Mouse (Mus musculus) ES-Bruce4 (cell line): ENCODE results near the gene Gdf1. TPM values are rescaled to one million over a fixed set of nuclear protein-coding genes. Genes with fewer than 3 reads are reported as not detected.

Experiments
- H3K27ac ChIP-seq: 2 replicates; pipeline ENCODE4 v1.5.1; 2012; ENCODE audit warnings: low read length, inconsistent platforms; ENCODE audit not compliant: insufficient read depth
- H3K27me3 ChIP-seq: 2 replicates; pipeline ENCODE4 v1.6.1; 2012; ENCODE audit warnings: mild to moderate bottlenecking, low read length, inconsistent platforms; ENCODE audit not compliant: control insufficient read depth, poor library complexity, insufficient read depth, severe bottlenecking
- H3K36me3 ChIP-seq: 2 replicates; pipeline ENCODE4 v1.6.1; 2012; ENCODE audit warnings: inconsistent platforms, mild to moderate bottlenecking, low read length, moderate library complexity; ENCODE audit not compliant: control insufficient read depth, poor library complexity, insufficient read depth, severe bottlenecking
- H3K4me1 ChIP-seq: one replicate; pipeline ENCODE4 v1.8.1; 2011; ENCODE audit warnings: low read length; ENCODE audit not compliant: control insufficient read depth, insufficient read depth
- H3K4me3 ChIP-seq: 2 replicates; pipeline ENCODE4 v1.5.1; 2011; ENCODE audit warnings: low read depth, mild to moderate bottlenecking, low read length
- H3K9ac ChIP-seq: 2 replicates; pipeline ENCODE4 v1.6.1; 2012; ENCODE audit warnings: low read depth, mild to moderate bottlenecking, inconsistent platforms; ENCODE audit not compliant: poor library complexity, severe bottlenecking
- H3K9me3 ChIP-seq: replicated peaks from 2 replicates; pipeline ENCODE4 v1.6.1; 2012; ENCODE audit warnings: mild to moderate bottlenecking, low read length, inconsistent platforms; ENCODE audit not compliant: control insufficient read depth, poor library complexity, insufficient read depth, severe bottlenecking
- CTCF ChIP-seq: IDR thresholded peaks from one replicate; pipeline ENCODE4 v1.8.1; 2011; ENCODE audit warnings: low read depth, low read length
- EP300 ChIP-seq: IDR thresholded peaks from 2 replicates; pipeline ENCODE4 v1.6.1; 2011; ENCODE audit warnings: low read depth, low read length; ENCODE audit not compliant: insufficient read depth
- POLR2A ChIP-seq: IDR thresholded peaks from one replicate; pipeline ENCODE4 v1.8.1; 2011; ENCODE audit warnings: low read length; ENCODE audit not compliant: insufficient read depth
- polyA plus RNA-seq: library from polyadenylated mRNA; stranded (reverse); fragments of >200 nt; gene quantifications from 2 replicates; pipeline ENCODE4 v1.2.4, GENCODE M21; 2011; ENCODE audit warnings: low read depth; ENCODE audit not compliant: missing spikeins, insufficient read depth, insufficient read length

The Gdf1 gene
- polyA plus RNA-seq, 1 experiment: not detected

GRCm38 (mm10) chr8:70343696-70344095, 14.1 kb downstream of the Gdf1 start:
- H3K4me3 ChIP-seq: no peak overlapping the region
- no peaks in the 10 kb centered on the region for H3K27me3 ChIP-seq
- TF ChIP-seq CTCF (peak; percentile 56), EP300 (no peak)
- peaks cover 2% of the 10 kb centered on the region for H3K4me1 ChIP-seq
- peaks cover 54% of the 10 kb centered on the region for H3K36me3 ChIP-seq
- no peaks in the 10 kb centered on the region for H3K9me3 ChIP-seq
- no peak overlapping the region for H3K9ac ChIP-seq
- no peak overlapping the region for H3K27ac ChIP-seq

GRCm38 (mm10) chr8:70344279-70344678, 14.7 kb downstream of the Gdf1 start:
- no peak overlapping the region for H3K9ac ChIP-seq
- peaks cover 53% of the 10 kb centered on the region for H3K36me3 ChIP-seq
- TF ChIP-seq CTCF (no peak), POLR2A (no peak), EP300 (no peak)
- H3K4me1 ChIP-seq: peaks cover 6% of the 10 kb centered on the region
- H3K27ac ChIP-seq: no peak overlapping the region
- no peaks in the 10 kb centered on the region for H3K9me3 ChIP-seq
- H3K27me3 ChIP-seq: no peaks in the 10 kb centered on the region
- H3K4me3 ChIP-seq: no peak overlapping the region

GRCm38 (mm10) chr8:70347443-70347842, 17.8 kb downstream of the Gdf1 start:
- H3K9me3 ChIP-seq: no peaks in the 10 kb centered on the region
- peaks cover 10% of the 10 kb centered on the region for H3K4me1 ChIP-seq
- H3K9ac ChIP-seq: no peak overlapping the region
- H3K27ac ChIP-seq: no peak overlapping the region
- H3K36me3 ChIP-seq: peaks cover 32% of the 10 kb centered on the region
- no peak overlapping the region for H3K4me3 ChIP-seq
- no peaks in the 10 kb centered on the region for H3K27me3 ChIP-seq
- TF ChIP-seq POLR2A (no peak), EP300 (no peak), CTCF (no peak)

- TF ChIP-seq EP300 (no peak), CTCF (no peak), POLR2A (no peak)
- H3K27me3 ChIP-seq: no peaks in the 10 kb centered on the region
- peaks cover 10% of the 10 kb centered on the region for H3K4me1 ChIP-seq
- peaks cover 27% of the 10 kb centered on the region for H3K36me3 ChIP-seq
- no peak overlapping the region for H3K9ac ChIP-seq
- H3K27ac ChIP-seq: no peak overlapping the region
- no peak overlapping the region for H3K4me3 ChIP-seq
- no peaks in the 10 kb centered on the region for H3K9me3 ChIP-seq
Measured at GRCm38 (mm10) chr8:70347860-70348420, 18.3 kb downstream of the Gdf1 start.

- H3K27ac ChIP-seq: no peak overlapping the region
- H3K4me1 ChIP-seq: peaks cover 10% of the 10 kb centered on the region
- no peaks in the 10 kb centered on the region for H3K27me3 ChIP-seq
- H3K9me3 ChIP-seq: no peaks in the 10 kb centered on the region
- no peak for TF ChIP-seq EP300
- no peak for TF ChIP-seq POLR2A
- TF ChIP-seq CTCF: no peak
- peaks cover 17% of the 10 kb centered on the region for H3K36me3 ChIP-seq
- H3K9ac ChIP-seq: peak overlapping the region; percentile 99
- peak overlapping the region; percentile 91 for H3K4me3 ChIP-seq
Measured at GRCm38 (mm10) chr8:70351035-70351999, 21.7 kb downstream of the Gdf1 start.

GRCm38 (mm10) chr8:70352000-70352384, 22.4 kb downstream of the Gdf1 start:
- Histone ChIP-seq H3K9ac (peak overlapping the region; percentile 99), H3K4me1 (peaks cover 10% of the 10 kb centered on the region), H3K36me3 (peaks cover 14% of the 10 kb centered on the region), H3K27ac (no peak overlapping the region), H3K27me3 (no peaks in the 10 kb centered on the region), H3K4me3 (peak overlapping the region; percentile 91), H3K9me3 (no peaks in the 10 kb centered on the region)
- TF ChIP-seq CTCF (no peak), EP300 (no peak)
